Mouse (Mus musculus) kidney, postnatal 0 days (tissue): ENCODE measurements around the gene Fam126a. TPM values are rescaled to one million over a fixed set of nuclear protein-coding genes. Genes with fewer than 3 reads are reported as not detected.
A peak's percentile ranks its signal among the peaks of the same experiment; 100 is the strongest.

Experiments
- ATAC-seq: fragments of 200-750 bp; cut with Nextera tagmentation; replicated peaks from 2 replicates; pipeline ENCODE4 v1.8.0; 2017; ENCODE audit warnings: low read depth, moderate number of reproducible peaks, moderate TSS enrichment, moderate library complexity; ENCODE audit not compliant: low FRiP score
- DNase-seq: peaks from one replicate; pipeline ENCODE4 v3.0.0-alpha.2; 2016; ENCODE audit warnings: low spot score
- H3K27ac ChIP-seq: fragments of 300-500 bp; sonication (generic); 2 replicates; pipeline ENCODE4 v1.5.1; 2014; ENCODE audit warnings: mild to moderate bottlenecking
- H3K27me3 ChIP-seq: fragments of 300-500 bp; sonication (generic); 2 replicates; pipeline ENCODE4 v1.6.1; 2014; ENCODE audit warnings: low read length, mixed read lengths; ENCODE audit not compliant: insufficient read depth
- H3K36me3 ChIP-seq: fragments of 300-500 bp; sonication (generic); 2 replicates; pipeline ENCODE4 v1.6.1; 2014; ENCODE audit warnings: low read length, mixed read lengths; ENCODE audit not compliant: insufficient read depth
- H3K4me1 ChIP-seq: fragments of 300-500 bp; sonication (generic); replicated peaks from 2 replicates; pipeline ENCODE4 v1.6.1; 2014; ENCODE audit warnings: antibody characterized with exemption, low read length, mixed read lengths; ENCODE audit not compliant: insufficient read depth
- H3K4me2 ChIP-seq: fragments of 300-500 bp; sonication (generic); 2 replicates; pipeline ENCODE4 v1.6.1; 2014; ENCODE audit warnings: mild to moderate bottlenecking, low read length, moderate library complexity, mixed read lengths
- H3K4me3 ChIP-seq: fragments of 300-500 bp; sonication (generic); replicated peaks from 2 replicates; pipeline ENCODE4 v1.5.1; 2014; ENCODE audit warnings: low read depth, low read length
- H3K9ac ChIP-seq: fragments of 300-500 bp; sonication (generic); 2 replicates; pipeline ENCODE4 v1.6.1; 2014; ENCODE audit warnings: low read depth, low read length
- H3K9me3 ChIP-seq: fragments of 300-500 bp; sonication (generic); replicated peaks from 2 replicates; pipeline ENCODE4 v1.6.1; 2016; ENCODE audit warnings: low read length, inconsistent platforms, mixed read lengths
- CTCF ChIP-seq: IDR thresholded peaks from 2 replicates; pipeline ENCODE4 v1.5.1; 2016; ENCODE audit warnings: antibody characterized with exemption, low read depth, mild to moderate bottlenecking, moderate library complexity
- WGBS: fragments of 180-500 bp; shearing (Covaris S2); extraction: QIAGEN DNeasy Blood & Tissue Kit; methylation state at CpG from one replicate; pipeline ENCODE4 v1.1.7; 2014; 5-methylcytosine and 5-hydroxymethylcytosine counted together
- polyA plus RNA-seq: library from polyadenylated mRNA; unstranded; fragments of >200 nt; fragmentation: Nextera tagmentation; extraction: Ambion mirVana; gene quantifications from 2 replicates; pipeline ENCODE4 v1.2.1, GENCODE M21; 2015

Fam126a gene
- polyA plus RNA-seq, 1 experiment from 2014 or later = 10.7 TPM

GRCm38 (mm10) chr5:24053245-24054190, 23.0 kb upstream of the Fam126a start:
- no peak overlapping the region for H3K9ac ChIP-seq
- H3K9me3 ChIP-seq = no peaks in the 10 kb centered on the region
- no peak overlapping the region for H3K4me2 ChIP-seq
- H3K27me3 ChIP-seq = no peaks in the 10 kb centered on the region
- H3K4me3 ChIP-seq = no peak overlapping the region
- TF ChIP-seq CTCF = no peak
- WGBS = 43% methylated on average over 9 of the region's 9 CpGs
- peak overlapping the region; percentile 25 for H3K27ac ChIP-seq
- DNase-seq (peak; percentile 81), ATAC-seq (no peak)
- no peaks in the 10 kb centered on the region for H3K36me3 ChIP-seq
- H3K4me1 ChIP-seq = no peaks in the 10 kb centered on the region

GRCm38 (mm10) chr5:24051755-24052675, 21.5 kb upstream of the Fam126a start:
- H3K9me3 ChIP-seq = no peaks in the 10 kb centered on the region
- no peak overlapping the region for H3K4me3 ChIP-seq
- H3K27ac ChIP-seq = no peak overlapping the region
- H3K4me1 ChIP-seq = no peaks in the 10 kb centered on the region
- no peak overlapping the region for H3K4me2 ChIP-seq
- TF ChIP-seq CTCF = no peak
- 56% methylated on average over 16 of the region's 16 CpGs for WGBS
- no peak for ATAC-seq
- no peaks in the 10 kb centered on the region for H3K27me3 ChIP-seq
- H3K9ac ChIP-seq = no peak overlapping the region
- H3K36me3 ChIP-seq = no peaks in the 10 kb centered on the region
- no peak for DNase-seq

DNA sequence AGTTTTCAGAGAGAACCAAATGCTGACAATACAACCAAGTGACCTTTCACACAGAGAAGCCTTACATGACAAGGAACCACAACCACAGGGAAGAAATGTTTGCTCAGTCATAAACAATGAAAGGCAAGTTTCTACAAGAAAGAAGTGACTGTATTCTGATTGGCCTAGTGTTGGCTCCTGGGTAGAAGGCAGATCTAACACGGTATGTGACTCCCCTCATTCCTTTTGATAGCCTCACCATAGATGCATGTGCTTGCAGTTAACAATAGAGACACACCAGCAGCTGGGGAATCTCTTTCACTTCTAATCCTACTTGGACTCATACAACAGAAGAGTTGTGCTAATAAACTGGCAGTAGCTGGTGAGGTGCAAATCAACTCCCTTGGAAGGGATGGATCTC, 17.3 kb upstream of the Fam126a start:
- no peak overlapping the region for H3K4me3 ChIP-seq
- H3K27me3 ChIP-seq = no peaks in the 10 kb centered on the region
- WGBS = 57% methylated on average over 1 of the region's 1 CpGs
- TF ChIP-seq CTCF = no peak
- no peak for DNase-seq
- no peak overlapping the region for H3K4me2 ChIP-seq
- H3K27ac ChIP-seq = no peak overlapping the region
- H3K36me3 ChIP-seq = no peaks in the 10 kb centered on the region
- H3K9ac ChIP-seq = no peak overlapping the region
- ATAC-seq = no peak
- no peaks in the 10 kb centered on the region for H3K9me3 ChIP-seq
- H3K4me1 ChIP-seq = no peaks in the 10 kb centered on the region

GRCm38 (mm10) chr5:24047001-24047400, 16.5 kb upstream of the Fam126a start:
- Histone ChIP-seq H3K36me3 (no peaks in the 10 kb centered on the region), H3K4me1 (no peaks in the 10 kb centered on the region), H3K9ac (no peak overlapping the region), H3K27me3 (no peaks in the 10 kb centered on the region), H3K27ac (no peak overlapping the region), H3K9me3 (no peaks in the 10 kb centered on the region), H3K4me3 (no peak overlapping the region), H3K4me2 (no peak overlapping the region)
- 85% methylated on average over 7 of the region's 7 CpGs for WGBS
- ATAC-seq (no peak), DNase-seq (no peak)
- TF ChIP-seq CTCF = no peak

DNA sequence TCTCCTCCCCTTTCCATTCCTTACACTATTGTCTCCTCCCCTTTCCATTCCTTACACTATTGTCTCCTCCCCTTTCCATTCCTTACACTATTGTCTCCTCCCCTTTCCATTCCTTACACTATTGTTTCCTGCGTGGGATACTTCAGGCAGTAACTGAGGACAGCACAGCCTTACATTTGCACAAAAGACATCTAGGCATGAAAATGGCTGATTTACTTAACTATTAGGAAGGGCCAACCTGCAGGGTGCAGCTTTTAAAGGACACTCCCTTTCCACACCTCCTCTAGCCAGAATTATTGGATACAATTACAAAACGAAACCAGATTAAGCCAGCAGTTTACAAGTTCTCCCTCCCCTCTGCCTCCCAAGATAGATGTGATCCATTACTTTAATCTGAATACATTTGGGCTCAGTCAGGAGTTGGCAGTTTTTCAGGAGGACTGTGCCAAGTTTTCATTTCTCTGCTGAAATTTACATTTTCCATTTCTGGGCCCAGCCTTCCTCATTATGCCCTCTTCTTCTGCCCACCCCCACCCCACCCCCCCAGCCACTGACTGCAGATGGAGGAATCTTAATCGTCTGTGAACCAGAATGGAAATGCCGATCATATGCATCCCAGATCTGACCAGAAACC, 15.6 kb upstream of the Fam126a start:
- no peaks in the 10 kb centered on the region for H3K4me1 ChIP-seq
- H3K4me2 ChIP-seq = no peak overlapping the region
- H3K4me3 ChIP-seq = no peak overlapping the region
- WGBS = 52% methylated on average over 4 of the region's 4 CpGs
- H3K36me3 ChIP-seq = no peaks in the 10 kb centered on the region
- DNase-seq (peak; percentile 12), ATAC-seq (no peak)
- no peak overlapping the region for H3K9ac ChIP-seq
- no peaks in the 10 kb centered on the region for H3K27me3 ChIP-seq
- no peaks in the 10 kb centered on the region for H3K9me3 ChIP-seq
- H3K27ac ChIP-seq = no peak overlapping the region
- TF ChIP-seq CTCF = no peak

DNA sequence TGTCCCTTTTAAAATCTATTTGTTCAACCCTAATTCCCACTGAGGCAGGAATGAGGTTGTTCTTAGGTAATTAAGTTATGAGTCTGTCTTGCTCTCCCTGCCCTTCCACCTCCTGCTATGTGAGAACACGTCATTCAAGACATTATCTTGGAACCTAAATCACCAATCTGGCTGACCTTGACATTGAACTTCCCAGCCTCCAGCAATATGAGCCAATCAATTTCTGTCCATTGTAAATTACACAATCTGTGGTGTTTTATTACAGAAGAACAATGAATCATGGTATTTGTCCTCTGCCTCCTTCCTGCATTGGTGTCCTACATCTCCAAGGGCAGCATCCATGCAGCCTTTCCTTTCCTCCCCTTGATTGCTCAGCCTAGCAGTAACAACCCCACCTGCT, 13.9 kb upstream of the Fam126a start:
- H3K9me3 ChIP-seq = no peaks in the 10 kb centered on the region
- H3K4me2 ChIP-seq = no peak overlapping the region
- ATAC-seq = no peak
- no peaks in the 10 kb centered on the region for H3K27me3 ChIP-seq
- no peak overlapping the region for H3K4me3 ChIP-seq
- H3K9ac ChIP-seq = no peak overlapping the region
- H3K36me3 ChIP-seq = no peaks in the 10 kb centered on the region
- DNase-seq = peak; percentile 11
- no peak for TF ChIP-seq CTCF
- no peak overlapping the region for H3K27ac ChIP-seq
- 21% methylated on average over 1 of the region's 1 CpGs for WGBS
- H3K4me1 ChIP-seq = no peaks in the 10 kb centered on the region
